Mouse (Mus musculus): ENCODE results near the gene Heatr4. TPM values are rescaled to one million over a fixed set of nuclear protein-coding genes. Genes with fewer than 3 reads are reported as not detected.

Gene Heatr4
- polyA plus RNA-seq, 1 experiment from 2014 or later: not detected

DNA sequence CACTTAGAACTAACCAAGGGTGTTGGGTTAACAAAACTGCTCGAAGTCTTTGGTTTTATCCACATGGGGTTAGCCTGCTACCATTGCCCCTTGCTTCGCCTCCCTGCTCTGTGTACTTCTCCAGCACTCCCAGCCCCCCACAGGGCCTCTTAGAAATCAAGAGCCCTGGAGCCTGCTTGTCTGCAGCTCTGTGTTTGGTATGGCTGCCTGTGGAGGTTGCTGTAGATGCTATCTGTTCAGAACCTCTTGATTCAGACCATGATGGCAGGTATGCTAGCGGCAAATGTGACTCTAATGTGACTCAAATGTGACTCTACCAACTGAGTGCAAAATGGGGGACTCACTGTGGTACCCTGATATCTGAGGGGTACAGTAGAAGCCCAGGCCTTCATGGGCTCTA lies 60.3 kb downstream of the Heatr4 start:
- Histone ChIP-seq H3K4me2 (replicated peaks; ENCODE audit: low read depth, low read length) (no peak overlapping the region), H3K9ac (replicated peaks; ENCODE audit: low read length) (no peak overlapping the region), H3K36me3 (ENCODE audit: insufficient read depth, low read length) (no peaks in the 10 kb centered on the region), H3K27ac (ENCODE audit: low read length) (0 out of 2 replicates have a peak overlapping the region, but pooled peaks have one; percentile 27), H3K4me1 (ENCODE audit: insufficient read depth, low read length) (peaks cover 39% of the 10 kb centered on the region), H3K4me3 (ENCODE audit: low read length) (no peak overlapping the region), H3K27me3 (ENCODE audit: insufficient read depth, low read length) (no peaks in the 10 kb centered on the region), H3K9me3 (ENCODE audit: low read length) (no peaks in the 10 kb centered on the region)
- ATAC-seq (ENCODE audit: low FRiP score, low TSS enrichment): no peak
- WGBS: 69% methylated on average over 3 of the region's 3 CpGs

DNA sequence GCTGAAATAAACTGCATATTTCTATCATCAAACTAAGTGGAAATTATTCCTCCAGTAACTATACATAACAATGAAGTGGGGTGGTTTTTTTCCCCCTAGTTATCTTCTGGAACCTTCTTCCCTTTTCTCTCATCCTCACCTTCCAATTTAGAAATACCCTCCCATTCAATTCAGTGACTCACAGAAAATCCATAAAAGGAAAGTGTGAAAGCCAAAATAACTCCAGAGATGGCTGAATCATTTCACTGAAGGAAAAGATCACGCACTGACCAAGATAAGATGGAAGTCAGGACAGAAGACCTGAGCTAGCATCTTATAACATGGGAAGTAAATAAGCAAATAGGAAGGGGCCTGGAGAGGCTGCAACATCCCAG lies 61.2 kb downstream of the Heatr4 start:
- Histone ChIP-seq H3K27ac (ENCODE audit: low read length) (0 out of 2 replicates have a peak overlapping the region, but pooled peaks have one; percentile 27), H3K4me2 (replicated peaks; ENCODE audit: low read depth, low read length) (no peak overlapping the region), H3K36me3 (ENCODE audit: insufficient read depth, low read length) (no peaks in the 10 kb centered on the region), H3K4me1 (ENCODE audit: insufficient read depth, low read length) (peaks cover 45% of the 10 kb centered on the region), H3K9me3 (ENCODE audit: low read length) (no peaks in the 10 kb centered on the region), H3K27me3 (ENCODE audit: insufficient read depth, low read length) (no peaks in the 10 kb centered on the region), H3K9ac (replicated peaks; ENCODE audit: low read length) (no peak overlapping the region), H3K4me3 (ENCODE audit: low read length) (no peak overlapping the region)
- no peak for ATAC-seq (ENCODE audit: low FRiP score, low TSS enrichment)
- WGBS: 73% methylated on average over 1 of the region's 1 CpGs

DNA sequence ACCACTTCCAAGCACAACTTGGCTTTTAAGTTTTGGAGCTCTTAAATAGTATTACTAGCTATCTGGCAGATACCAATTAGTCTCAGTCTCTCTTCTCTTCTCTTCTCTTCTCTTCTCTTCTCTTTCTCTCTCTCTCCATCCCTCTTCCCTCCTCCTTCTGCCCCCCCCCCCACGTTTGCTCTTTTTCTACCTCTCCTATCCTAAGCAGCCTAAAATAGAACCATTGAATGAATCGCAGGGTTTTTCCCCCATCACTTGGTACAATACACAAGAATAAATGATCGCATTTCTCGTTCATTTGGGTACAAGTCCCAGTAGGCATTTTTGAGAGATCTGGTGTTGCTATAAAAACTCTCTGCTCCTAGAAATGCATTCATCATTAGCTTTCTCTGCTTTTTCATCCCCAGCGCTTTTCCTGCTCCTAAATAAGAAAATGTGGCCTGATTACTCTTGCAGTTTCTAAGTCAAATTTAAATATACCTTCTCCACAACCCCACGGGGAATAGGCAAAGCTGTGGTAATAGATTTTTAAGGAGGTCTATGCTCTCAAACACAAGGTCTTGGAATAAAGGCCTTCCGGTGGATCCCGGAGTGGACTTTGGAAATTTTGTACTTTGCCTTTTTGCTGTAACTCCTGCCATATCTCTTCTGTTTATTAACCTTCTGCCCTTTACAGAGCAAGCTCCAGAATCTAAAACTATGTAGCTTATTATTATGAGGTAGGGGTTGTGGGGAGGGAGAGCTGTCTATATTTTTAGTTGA lies 61.7 kb downstream of the Heatr4 start:
- H3K4me1 ChIP-seq (ENCODE audit: insufficient read depth, low read length): peaks cover 45% of the 10 kb centered on the region
- peak overlapping the region; percentile 68 for H3K4me3 ChIP-seq (ENCODE audit: low read length)
- H3K9ac ChIP-seq (replicated peaks; ENCODE audit: low read length): peak overlapping the region; percentile 74
- H3K9me3 ChIP-seq (ENCODE audit: low read length): no peaks in the 10 kb centered on the region
- WGBS: 33% methylated on average over 8 of the region's 8 CpGs
- no peaks in the 10 kb centered on the region for H3K36me3 ChIP-seq (ENCODE audit: insufficient read depth, low read length)
- no peak for ATAC-seq (ENCODE audit: low FRiP score, low TSS enrichment)
- peak overlapping the region; percentile 55 for H3K4me2 ChIP-seq (replicated peaks; ENCODE audit: low read depth, low read length)
- H3K27me3 ChIP-seq (ENCODE audit: insufficient read depth, low read length): no peaks in the 10 kb centered on the region
- H3K27ac ChIP-seq (ENCODE audit: low read length): peak overlapping the region; percentile 92; the same call in 1 of the 2 replicates

DNA sequence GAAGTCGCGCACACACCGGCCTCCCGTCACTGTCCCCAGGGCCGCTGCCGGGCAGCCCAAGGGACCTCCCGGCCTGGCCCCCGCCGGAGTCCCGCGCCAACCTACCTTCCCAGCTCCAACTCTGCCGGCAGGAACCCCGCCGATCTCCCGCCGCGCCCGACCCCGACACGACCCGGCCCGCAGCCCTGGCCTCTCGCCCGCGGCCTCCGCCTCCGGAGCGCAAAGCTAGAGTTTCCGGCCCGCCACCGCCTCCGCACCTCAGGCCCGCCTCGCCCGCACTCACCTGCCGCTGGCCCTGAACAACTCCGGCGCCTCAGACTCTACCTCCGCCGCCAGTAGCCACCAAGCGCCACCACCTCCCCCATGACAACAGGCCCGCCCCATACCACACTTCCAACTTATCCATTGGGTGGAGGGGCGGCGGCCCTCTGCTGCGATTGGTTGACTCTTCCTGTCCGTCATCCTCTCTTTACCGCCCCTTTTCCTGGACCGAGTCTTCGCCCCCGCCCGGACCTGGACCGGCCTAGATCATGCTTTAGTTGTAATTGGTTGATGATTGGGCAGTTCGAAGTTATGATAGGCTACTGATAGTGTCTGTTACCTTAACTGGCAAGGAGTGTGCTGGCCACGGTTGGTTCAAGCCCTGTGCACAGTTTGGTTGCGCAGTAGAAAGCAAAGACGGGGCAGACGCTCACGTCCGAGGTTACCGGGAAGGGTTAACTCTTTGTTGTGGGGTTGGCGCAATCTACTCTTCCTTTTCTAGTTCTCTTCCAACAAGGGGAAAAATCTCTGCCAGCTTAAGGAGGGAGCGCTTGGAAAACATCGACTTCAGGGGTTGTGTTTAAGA lies 62.9 kb downstream of the Heatr4 start, which contains the start of gene Numb:
Numb (minus strand) TSS at position 400 of the 847 bp plus-strand sequence.
- Histone ChIP-seq H3K36me3 (ENCODE audit: insufficient read depth, low read length) (peaks cover under 1% of the 10 kb centered on the region; the same call in 1 of the 2 replicates), H3K4me3 (ENCODE audit: low read length) (peak within 1 kb of the TSS; percentile 68), H3K9ac (replicated peaks; ENCODE audit: low read length) (peak within 1 kb of the TSS; percentile 78), H3K27me3 (ENCODE audit: insufficient read depth, low read length) (no peaks in the 10 kb centered on the region), H3K4me1 (ENCODE audit: insufficient read depth, low read length) (peaks cover 45% of the 10 kb centered on the region), H3K4me2 (replicated peaks; ENCODE audit: low read depth, low read length) (peak within 1 kb of the TSS; percentile 90), H3K9me3 (ENCODE audit: low read length) (no peaks in the 10 kb centered on the region), H3K27ac (ENCODE audit: low read length) (peak within 1 kb of the TSS; percentile 94)
- ATAC-seq (ENCODE audit: low FRiP score, low TSS enrichment): peak; percentile 100
- WGBS: under 1% methylated on average over 44 of the region's 63 CpGs

DNA sequence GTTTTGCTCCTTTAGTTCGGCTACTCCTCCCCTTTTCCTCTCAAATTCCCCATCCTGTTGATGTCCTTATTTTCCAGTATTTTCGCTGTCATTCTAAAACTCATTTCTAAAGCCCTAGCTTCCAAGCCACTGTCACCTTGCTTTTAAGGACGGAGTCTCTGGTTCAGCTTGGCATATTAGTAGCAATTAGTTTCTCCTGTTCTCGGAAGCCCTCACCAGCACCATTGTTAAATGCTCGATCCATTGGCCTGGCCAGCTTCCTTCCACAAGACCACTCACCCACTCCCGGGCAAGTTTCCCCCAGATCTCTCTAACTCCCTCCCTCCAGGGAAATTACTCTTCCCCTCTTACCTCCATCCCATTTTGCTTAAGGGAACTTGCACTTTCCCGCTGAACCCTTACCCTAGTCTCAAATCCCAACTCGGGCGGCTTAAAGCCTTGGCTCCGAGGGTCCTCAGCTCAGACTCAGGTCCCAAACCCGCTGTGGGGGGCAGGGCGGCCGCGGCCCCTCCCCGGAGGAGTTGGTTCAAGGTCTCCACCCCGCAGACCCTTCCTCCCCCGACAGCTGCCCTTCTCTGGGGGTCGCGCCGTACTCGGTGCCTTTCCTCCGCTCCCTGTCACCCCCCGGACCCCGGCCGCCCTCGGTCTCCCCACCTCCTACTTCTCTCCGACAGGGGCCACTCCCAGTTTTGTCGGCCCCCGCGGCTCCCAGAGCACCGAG lies 63.8 kb downstream of the Heatr4 start:
- ATAC-seq (ENCODE audit: low FRiP score, low TSS enrichment): no peak
- peaks cover 5% of the 10 kb centered on the region; the same call in 1 of the 2 replicates for H3K36me3 ChIP-seq (ENCODE audit: insufficient read depth, low read length)
- H3K4me2 ChIP-seq (replicated peaks; ENCODE audit: low read depth, low read length): peak overlapping the region; percentile 90
- WGBS: under 1% methylated on average over 31 of the region's 31 CpGs
- H3K4me1 ChIP-seq (ENCODE audit: insufficient read depth, low read length): peaks cover 45% of the 10 kb centered on the region
- H3K27ac ChIP-seq (ENCODE audit: low read length): peak overlapping the region; percentile 94
- H3K4me3 ChIP-seq (ENCODE audit: low read length): peak overlapping the region; percentile 68
- no peaks in the 10 kb centered on the region for H3K9me3 ChIP-seq (ENCODE audit: low read length)
- peak overlapping the region; percentile 78 for H3K9ac ChIP-seq (replicated peaks; ENCODE audit: low read length)
- no peaks in the 10 kb centered on the region for H3K27me3 ChIP-seq (ENCODE audit: insufficient read depth, low read length)

- no peaks in the 10 kb centered on the region for H3K9me3 ChIP-seq (ENCODE audit: low read length)
- WGBS: 70% methylated on average over 9 of the region's 9 CpGs
- no peak overlapping the region for H3K4me3 ChIP-seq (ENCODE audit: low read length)
- no peak overlapping the region for H3K4me2 ChIP-seq (replicated peaks; ENCODE audit: low read depth, low read length)
- no peak for ATAC-seq (ENCODE audit: low FRiP score, low TSS enrichment)
- H3K9ac ChIP-seq (replicated peaks; ENCODE audit: low read length): no peak overlapping the region
- peaks cover 18% of the 10 kb centered on the region for H3K4me1 ChIP-seq (ENCODE audit: insufficient read depth, low read length)
- peaks cover 8% of the 10 kb centered on the region; the same call in 1 of the 2 replicates for H3K36me3 ChIP-seq (ENCODE audit: insufficient read depth, low read length)
- no peak overlapping the region for H3K27ac ChIP-seq (ENCODE audit: low read length)
- H3K27me3 ChIP-seq (ENCODE audit: insufficient read depth, low read length): no peaks in the 10 kb centered on the region
These were observed 67.8 kb downstream of the Heatr4 start for GRCm38 (mm10) chr12:83916884-83917283.

DNA sequence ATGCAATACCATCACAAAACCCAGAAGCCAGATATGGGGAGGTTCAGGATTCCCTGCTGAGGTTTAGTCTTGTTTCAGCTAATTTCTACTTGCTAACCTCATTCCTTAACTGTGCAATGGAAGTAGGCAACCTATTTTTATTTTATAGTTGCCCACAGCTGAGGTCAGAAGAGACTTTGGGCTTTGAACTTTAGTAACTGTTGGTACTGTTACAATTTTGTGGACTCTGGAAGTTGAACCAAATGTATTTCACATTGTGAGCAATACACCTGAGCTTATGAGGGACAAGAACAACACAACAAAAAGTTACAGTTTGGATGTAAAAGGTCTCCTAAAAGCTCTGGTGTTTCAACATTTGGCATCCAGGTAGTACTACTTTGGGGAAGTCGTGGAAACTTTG lies 69.9 kb downstream of the Heatr4 start:
- Histone ChIP-seq H3K4me1 (ENCODE audit: insufficient read depth, low read length) (peaks cover 9% of the 10 kb centered on the region; the same call in 1 of the 2 replicates), H3K27me3 (ENCODE audit: insufficient read depth, low read length) (no peaks in the 10 kb centered on the region), H3K4me3 (ENCODE audit: low read length) (no peak overlapping the region), H3K9ac (replicated peaks; ENCODE audit: low read length) (no peak overlapping the region), H3K9me3 (ENCODE audit: low read length) (no peaks in the 10 kb centered on the region), H3K27ac (ENCODE audit: low read length) (no peak overlapping the region), H3K4me2 (replicated peaks; ENCODE audit: low read depth, low read length) (no peak overlapping the region), H3K36me3 (ENCODE audit: insufficient read depth, low read length) (peaks cover 8% of the 10 kb centered on the region; the same call in 1 of the 2 replicates)
- no peak for ATAC-seq (ENCODE audit: low FRiP score, low TSS enrichment)
- WGBS: 88% methylated on average over 1 of the region's 1 CpGs

GRCm38 (mm10) chr12:83914202-83914740 lies 70.4 kb downstream of the Heatr4 start:
- Histone ChIP-seq H3K27me3 (ENCODE audit: insufficient read depth, low read length) (no peaks in the 10 kb centered on the region), H3K36me3 (ENCODE audit: insufficient read depth, low read length) (peaks cover 8% of the 10 kb centered on the region; the same call in 1 of the 2 replicates), H3K27ac (ENCODE audit: low read length) (no peak overlapping the region), H3K9me3 (ENCODE audit: low read length) (no peaks in the 10 kb centered on the region), H3K4me2 (replicated peaks; ENCODE audit: low read depth, low read length) (no peak overlapping the region), H3K9ac (replicated peaks; ENCODE audit: low read length) (no peak overlapping the region), H3K4me3 (ENCODE audit: low read length) (no peak overlapping the region), H3K4me1 (ENCODE audit: insufficient read depth, low read length) (peaks cover 6% of the 10 kb centered on the region; the same call in 1 of the 2 replicates)
- no peak for ATAC-seq (ENCODE audit: low FRiP score, low TSS enrichment)
- 90% methylated on average over 4 of the region's 4 CpGs for WGBS

- Histone ChIP-seq H3K36me3 (ENCODE audit: insufficient read depth, low read length) (peaks cover 3% of the 10 kb centered on the region; the same call in 1 of the 2 replicates), H3K9me3 (ENCODE audit: low read length) (no peaks in the 10 kb centered on the region), H3K4me2 (replicated peaks; ENCODE audit: low read depth, low read length) (no peak overlapping the region), H3K27ac (ENCODE audit: low read length) (no peak overlapping the region), H3K4me3 (ENCODE audit: low read length) (no peak overlapping the region), H3K27me3 (ENCODE audit: insufficient read depth, low read length) (no peaks in the 10 kb centered on the region), H3K9ac (replicated peaks; ENCODE audit: low read length) (no peak overlapping the region), H3K4me1 (ENCODE audit: insufficient read depth, low read length) (no peaks in the 10 kb centered on the region)
- 71% methylated on average over 2 of the region's 2 CpGs for WGBS
- ATAC-seq (ENCODE audit: low FRiP score, low TSS enrichment): 0 out of 2 replicates have a peak, but pooled peaks have one; percentile 31
These were observed 74.2 kb downstream of the Heatr4 start for GRCm38 (mm10) chr12:83910451-83910850.
